Mouse (Mus musculus): Measurements from ENCODE around the gene Mybl2. TPM values are rescaled to one million over a fixed set of nuclear protein-coding genes. Genes with fewer than 3 reads are reported as not detected.
A peak's percentile ranks its signal among the peaks of the same experiment; 100 is the strongest.

The Mybl2 gene
- total RNA-seq, 2 experiments from 2014 or later: 0.18 TPM; not detected in 1

DNA sequence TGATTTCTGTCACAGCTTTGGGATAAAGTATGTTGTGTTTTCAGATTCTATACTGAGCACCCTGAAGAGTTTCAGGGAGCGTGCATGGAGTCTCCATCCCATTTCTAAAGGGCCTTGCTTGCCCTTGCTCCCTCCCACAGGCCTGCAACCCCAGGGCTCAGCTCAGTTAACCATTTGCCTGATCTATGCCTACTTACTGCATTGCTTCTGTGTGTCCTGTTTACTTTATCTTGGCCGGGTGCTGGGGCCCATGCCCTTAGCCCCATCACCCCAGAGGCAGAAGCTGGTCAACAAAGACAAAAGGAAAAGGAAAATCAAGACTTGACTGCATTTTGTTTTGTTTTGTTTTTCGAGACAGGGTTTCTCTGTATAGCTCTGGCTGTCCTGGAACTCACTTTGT is 17.1 kb downstream of the Mybl2 start:
- no peak for DNase-seq

DNA sequence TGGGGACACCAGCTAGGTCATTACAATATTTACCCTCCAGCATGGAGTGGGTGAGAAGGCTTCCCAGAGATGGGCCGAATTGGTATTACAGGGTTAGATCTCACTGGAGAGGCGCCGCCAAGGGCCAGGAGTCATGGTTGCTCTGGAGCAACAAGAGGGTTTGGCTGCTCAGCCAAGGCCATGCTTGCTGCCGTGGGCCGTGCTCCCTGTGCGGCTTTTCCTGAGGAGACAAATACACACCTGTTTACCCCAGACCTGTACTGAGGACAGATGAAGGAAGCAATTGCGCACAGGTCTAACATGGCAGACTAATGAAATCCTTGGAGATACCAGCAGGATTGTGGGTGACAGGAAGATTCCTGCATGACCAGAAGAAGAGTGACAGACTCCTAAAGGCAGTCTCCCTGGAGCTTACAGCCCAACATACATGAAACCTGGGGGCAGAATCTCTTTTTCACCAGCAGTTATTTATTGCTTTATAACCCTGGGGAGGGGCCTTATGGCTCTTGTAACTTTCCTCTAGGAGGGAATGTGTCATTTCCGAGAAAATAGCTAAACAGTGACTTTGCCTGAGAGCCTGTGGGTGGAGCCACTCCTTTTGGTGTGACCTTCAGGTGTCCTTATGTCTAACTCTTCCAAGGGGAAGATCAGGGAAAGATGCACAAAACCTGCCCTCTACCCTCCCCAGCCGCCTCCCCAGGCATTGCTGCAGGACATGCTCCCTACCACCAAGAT is 18.7 kb downstream of the Mybl2 start:
- DNase-seq: no peak

- DNase-seq: no peak
Observed at GRCm38 (mm10) chr2:163074006-163074405, 19.5 kb downstream of the Mybl2 start.

DNA sequence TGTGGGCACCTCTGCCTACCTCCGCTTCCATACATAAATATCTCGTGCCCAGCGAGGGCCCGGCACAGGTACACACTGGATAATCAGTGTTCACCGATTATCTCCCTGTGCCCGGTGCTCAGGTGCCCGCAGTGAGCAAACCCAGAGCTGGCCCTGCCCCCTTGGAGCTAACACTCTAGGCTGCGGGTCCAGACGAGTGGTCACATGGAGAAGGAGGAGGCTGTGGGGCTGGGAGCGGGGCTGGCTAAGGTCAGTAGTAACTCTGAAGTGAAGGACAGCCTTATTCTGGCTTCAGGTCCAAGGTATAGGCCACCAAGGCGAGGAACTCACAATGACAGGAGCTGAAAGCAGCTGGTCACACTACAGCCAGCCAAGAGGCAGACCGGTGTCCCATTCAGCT is 20.3 kb downstream of the Mybl2 start:
- no peak for DNase-seq

DNA sequence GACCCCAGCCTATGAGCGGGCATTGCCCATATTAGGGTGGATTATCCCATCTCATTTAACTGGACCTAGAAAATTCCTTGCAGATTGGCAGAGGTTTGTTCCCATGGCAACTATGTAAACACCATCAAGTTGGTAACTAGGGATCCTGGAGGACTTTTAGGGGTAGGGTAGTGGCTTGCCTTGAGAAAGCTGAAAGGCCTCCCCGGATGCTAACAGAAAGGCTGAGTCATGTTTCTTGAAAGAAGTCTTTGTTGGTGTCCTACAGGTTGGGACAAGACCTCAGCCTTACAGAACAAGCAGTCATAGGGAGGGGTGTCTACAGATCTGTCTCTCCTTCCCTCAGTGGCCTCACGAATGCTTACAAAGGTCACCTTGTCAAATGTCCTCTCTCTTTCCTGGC is 20.7 kb downstream of the Mybl2 start:
- DNase-seq: no peak

- DNase-seq: no peak
Observed at GRCm38 (mm10) chr2:163079041-163079440, 24.6 kb downstream of the Mybl2 start.

DNA sequence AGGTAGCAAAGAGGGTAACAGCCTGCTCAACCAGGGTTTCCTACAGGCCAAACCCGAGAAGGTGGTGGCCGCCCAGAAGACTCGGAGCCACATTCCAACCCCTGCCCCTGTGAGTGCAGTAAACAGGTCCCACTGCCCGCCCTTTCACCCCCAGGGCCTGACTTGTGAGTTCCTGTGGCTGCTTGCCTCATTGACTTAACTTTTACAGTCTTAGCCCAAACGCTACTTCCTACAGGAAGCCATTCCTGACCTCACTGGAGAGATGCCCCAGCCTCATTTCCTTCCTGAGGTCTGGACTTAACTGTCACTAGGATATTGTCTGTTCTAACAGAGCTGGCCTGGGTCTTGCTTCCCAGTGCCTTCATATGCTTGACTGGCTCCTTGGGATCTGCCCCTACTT is 28.1 kb downstream of the Mybl2 start:
- DNase-seq: no peak

GRCm38 (mm10) chr2:163084519-163084918 is 30.0 kb downstream of the Mybl2 start:
- DNase-seq: no peak

DNA sequence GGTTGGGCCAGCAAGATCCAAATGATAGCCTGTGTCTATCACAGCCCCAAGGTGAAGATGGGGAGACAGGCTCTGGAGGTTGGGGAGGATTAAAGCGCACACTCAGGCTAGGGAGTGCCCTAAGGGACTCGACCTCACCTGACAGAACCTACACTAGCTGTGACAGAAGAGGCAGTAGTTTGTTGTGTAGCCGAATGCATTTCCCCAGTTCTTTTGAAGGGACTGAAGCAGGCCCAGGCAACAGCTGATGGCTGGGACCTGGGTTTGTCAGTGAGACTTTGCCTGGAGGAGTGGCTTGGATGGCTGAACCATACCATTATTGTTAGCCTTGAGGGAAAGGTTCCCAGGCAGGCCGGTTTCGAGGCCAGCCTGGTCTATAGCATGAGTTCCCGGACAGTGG is 30.6 kb downstream of the Mybl2 start:
- no peak for DNase-seq

- DNase-seq: no peak
Observed at GRCm38 (mm10) chr2:163086561-163086960, 32.1 kb downstream of the Mybl2 start.

DNA sequence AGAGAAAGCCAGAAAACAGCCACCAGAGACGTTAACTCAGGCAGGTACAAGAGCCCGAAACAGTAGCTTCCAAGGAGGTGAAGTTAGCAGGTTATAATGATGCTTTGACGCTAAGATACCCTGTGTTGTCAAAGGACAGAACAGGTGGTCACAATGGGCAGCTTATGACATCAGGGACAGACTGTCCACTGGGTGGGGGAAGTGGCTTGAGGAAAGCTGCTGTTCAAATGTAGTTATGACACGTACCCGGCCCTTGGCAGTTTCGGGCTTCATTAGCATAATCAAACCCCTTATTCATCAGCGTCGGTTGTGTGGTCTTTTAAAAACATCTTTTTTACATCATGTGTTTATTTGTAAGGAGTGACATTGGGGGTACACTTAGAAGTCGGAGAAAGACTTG is 33.2 kb downstream of the Mybl2 start, which contains the start of gene Gtsf1l:
Gtsf1l (minus strand) TSS at position 128 of the 400 bp plus-strand sequence.
- DNase-seq: no peak

DNA sequence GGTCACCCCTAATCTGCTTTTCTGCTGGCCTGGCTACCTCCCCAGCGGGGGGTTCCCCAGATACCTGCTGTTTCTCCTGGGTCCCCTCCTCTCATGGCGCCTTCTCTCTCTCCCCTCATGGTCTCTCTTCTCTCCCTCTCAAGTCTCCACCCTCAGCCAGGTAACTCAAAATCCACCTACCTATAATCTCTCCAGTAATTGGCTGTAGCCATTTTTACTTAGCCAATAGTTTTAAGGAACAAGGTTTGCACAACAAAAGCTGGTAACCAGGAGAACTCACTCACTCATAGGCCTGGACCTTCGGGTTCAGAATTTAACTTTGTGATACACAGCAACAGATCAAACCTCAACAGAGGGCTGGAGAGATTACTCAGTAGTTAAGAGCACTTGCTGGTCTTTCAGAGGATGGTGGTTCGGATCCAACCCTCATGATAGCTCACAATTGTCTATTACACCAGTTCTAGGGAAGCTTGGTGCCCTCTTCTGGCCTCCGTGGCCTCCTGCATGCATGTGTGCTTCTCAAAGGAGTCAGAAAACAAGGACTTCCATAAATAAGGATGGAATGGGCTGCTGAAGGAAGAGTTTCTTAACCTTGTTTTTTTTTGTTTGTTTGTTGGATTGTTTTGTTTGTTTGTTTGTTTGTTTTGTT is 35.1 kb downstream of the Mybl2 start:
- no peak for DNase-seq

- DNase-seq: no peak
Observed at GRCm38 (mm10) chr2:163094909-163095308, 40.4 kb downstream of the Mybl2 start.

DNA sequence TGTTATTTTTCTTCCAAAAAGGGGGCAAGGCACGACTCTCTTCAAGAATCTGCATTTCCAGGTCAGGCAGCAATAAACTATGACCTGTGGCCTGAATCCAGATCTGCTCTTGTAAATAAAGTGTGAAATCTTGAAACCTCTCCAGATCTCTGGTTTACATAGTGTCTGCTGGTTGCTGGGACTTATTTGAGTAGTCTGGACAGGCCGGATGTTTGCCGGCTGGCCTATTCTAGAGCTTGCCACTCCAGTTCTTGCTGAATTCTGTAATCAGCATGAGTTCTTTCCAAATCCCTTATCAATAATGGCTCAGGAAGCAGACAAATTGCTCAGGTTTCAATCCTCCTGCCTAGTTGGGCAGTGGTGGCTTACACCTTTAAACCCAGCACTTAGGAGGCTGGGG is 41.3 kb downstream of the Mybl2 start:
- DNase-seq: no peak

DNA sequence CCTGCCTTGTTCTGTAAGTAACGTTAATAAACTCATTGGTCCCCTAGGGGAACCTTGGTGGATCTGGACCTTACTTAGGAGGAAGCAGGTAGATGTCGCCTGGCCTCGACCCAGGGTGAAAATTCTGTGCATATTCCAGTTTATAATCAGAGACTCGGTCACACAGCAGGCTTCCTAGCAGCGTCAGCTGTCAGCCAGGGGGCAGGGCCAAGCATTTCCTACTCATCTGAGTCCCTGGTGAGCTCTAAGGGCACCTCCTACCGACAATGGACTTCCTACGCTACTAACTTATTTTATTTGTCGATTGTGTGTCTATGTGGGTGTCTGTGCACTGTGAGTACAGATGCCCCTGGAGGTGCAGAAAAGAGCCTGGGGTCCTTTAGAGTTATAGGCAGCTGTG is 45.4 kb downstream of the Mybl2 start:
- no peak for DNase-seq

- DNase-seq: no peak
Observed at GRCm38 (mm10) chr2:163100551-163100950, 46.1 kb downstream of the Mybl2 start.

DNA sequence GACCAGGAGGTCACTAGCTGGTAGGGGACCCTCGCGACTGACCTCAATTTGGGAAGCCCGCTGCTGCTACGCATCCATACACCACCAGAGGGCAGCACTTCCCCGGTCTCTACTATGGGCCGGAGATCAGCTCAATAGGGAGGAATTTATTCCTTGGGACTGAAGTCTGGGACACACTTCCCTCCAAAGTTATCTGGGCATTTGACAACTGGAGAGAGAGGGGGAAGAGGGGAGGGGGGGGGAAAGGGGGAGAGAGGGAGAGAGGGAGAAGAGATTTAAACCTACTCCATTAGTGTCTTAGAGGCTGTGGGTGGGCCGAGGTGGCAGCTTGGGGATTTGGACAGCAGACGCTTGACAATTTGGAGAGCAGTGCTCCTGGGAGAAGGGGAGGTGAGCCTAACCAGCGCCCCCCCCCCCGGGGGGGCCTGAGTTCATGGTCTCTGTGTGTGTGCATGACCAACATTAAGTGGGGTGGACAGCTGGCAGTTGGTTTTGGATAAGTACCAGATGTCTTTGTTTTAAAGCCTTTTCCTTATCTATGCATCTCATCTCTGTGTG is 47.2 kb downstream of the Mybl2 start:
- peak; percentile 24 to 79 for DNase-seq

- DNase-seq: no peak
Observed at GRCm38 (mm10) chr2:163102216-163102615, 47.7 kb downstream of the Mybl2 start.

DNA sequence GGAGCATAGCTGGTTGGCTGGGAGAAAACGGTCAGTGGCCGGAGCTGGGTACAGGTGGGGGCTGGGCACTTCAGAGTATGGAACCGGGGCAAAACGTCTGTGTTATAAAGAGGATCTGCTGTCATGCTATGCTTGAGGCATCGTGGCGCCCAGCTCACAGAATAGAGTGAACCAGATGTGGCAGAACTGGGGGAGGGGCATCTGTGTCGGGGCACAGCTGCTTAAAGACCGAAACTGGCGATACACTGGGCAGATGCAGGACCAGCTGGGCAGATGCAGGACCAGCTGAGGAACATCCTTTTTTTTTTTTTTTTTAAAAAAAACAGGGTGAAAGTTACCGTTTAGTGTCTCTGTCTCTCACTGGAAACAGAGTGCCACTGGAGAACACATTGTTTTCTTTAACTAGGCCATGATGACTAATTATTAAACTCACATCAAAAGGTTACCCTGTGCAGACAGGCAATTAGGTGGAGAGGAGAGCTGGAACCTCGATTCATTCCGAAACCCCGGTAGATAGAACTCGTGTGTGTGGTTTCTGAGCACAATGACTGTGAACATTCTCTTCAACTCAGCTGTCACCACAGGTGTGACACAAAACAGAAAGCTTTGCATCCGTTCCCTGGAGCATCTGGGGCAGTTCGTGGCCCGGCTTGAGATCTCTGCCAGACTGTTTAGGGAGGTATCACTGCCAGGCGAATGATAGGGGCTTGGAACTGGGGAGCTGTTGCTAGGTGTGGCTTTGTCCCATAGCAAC is 48.6 kb downstream of the Mybl2 start:
- no peak for DNase-seq

- peak in 1 of 2 experiments; percentile 25 for DNase-seq
Observed at GRCm38 (mm10) chr2:163104086-163104770, 49.7 kb downstream of the Mybl2 start.

GRCm38 (mm10) chr2:163108385-163108784 is 53.9 kb downstream of the Mybl2 start:
- DNase-seq: no peak

- DNase-seq: no peak
Observed at GRCm38 (mm10) chr2:163110706-163111105, 56.2 kb downstream of the Mybl2 start.
